Mouse (Mus musculus) bone marrow, adult 2 months (tissue): ENCODE measurements around the gene Dctn5.

Experiments used
- CTCF ChIP-seq: fragments of 200-500 bp; IDR thresholded peaks from 2 replicates; pipeline ENCODE4 v1.5.1; 2011; ENCODE audit warnings: low read length, control low read depth; ENCODE audit not compliant: control insufficient read depth, insufficient read depth
- POLR2A ChIP-seq: fragments of 200-500 bp; IDR thresholded peaks from 2 replicates; pipeline ENCODE4 v1.6.1; 2011; ENCODE audit warnings: low read depth, mild to moderate bottlenecking, control low read depth, low read length, borderline replicate concordance; ENCODE audit not compliant: control insufficient read depth

- TF ChIP-seq CTCF: no peak
- TF ChIP-seq POLR2A: no peak
Measured at GRCm38 (mm10) chr7:122171613-122172012, 38.8 kb downstream of the Dctn5 start.
